Mouse (Mus musculus): ENCODE measurements around the gene Gm49378. TPM values are rescaled to one million over a fixed set of nuclear protein-coding genes. Genes with fewer than 3 reads are reported as not detected.

Gene Gm49378
- 0.24 TPM for polyA plus RNA-seq (2014; fragmentation: Illumina TruSeq; extraction: RNeasy Lipid Tissue Mini Kit (QIAGEN cat#74804); ENCODE audit: low read depth, low replicate concordance)

GRCm38 (mm10) chr14:55637795-55638194, at the start of gene Gm49378:
TSS of gene Gm49378 (minus strand) at chr14:55637895.

GRCm38 (mm10) chr14:55681160-55682117, 43.7 kb upstream of the Gm49378 start, which contains the start of gene Tinf2:
TSS of gene Tinf2 (minus strand) at chr14:55681820.

GRCm38 (mm10) chr14:55671833-55672740, 34.4 kb upstream of the Gm49378 start, which contains the start of the genes Gmpr2 and Nedd8:
TSS of gene Gmpr2 (plus strand) at chr14:55671941.
TSS of gene Nedd8 (minus strand) at chr14:55672124.

GRCm38 (mm10) chr14:55659960-55660573, 22.4 kb upstream of the Gm49378 start, which contains the start of gene Mdp1:
TSS of gene Mdp1 (minus strand) at chr14:55660508.

DNA sequence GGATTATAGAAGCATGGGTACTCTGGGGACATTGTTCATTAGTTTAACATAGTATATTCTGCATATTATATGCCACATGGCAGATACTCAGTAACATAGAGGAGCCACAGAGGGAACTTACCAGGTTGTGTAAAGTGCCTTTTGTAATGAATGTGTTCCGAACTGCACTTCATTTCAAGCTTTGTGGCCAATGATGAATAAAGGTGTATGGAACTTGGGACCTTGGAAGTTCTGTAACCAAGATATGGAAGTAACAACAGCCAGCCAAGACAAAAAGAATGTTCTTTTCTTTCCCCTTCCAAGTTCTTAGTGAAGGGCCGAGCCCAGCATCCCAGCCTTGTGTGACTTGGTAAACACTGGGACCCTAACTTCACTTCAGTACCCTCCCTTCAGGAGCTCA, 12.2 kb upstream of the Gm49378 start, which contains the start of gene Tssk4:
TSS of gene Tssk4 (plus strand) at position 301 of the 400 bp plus-strand sequence.

DNA sequence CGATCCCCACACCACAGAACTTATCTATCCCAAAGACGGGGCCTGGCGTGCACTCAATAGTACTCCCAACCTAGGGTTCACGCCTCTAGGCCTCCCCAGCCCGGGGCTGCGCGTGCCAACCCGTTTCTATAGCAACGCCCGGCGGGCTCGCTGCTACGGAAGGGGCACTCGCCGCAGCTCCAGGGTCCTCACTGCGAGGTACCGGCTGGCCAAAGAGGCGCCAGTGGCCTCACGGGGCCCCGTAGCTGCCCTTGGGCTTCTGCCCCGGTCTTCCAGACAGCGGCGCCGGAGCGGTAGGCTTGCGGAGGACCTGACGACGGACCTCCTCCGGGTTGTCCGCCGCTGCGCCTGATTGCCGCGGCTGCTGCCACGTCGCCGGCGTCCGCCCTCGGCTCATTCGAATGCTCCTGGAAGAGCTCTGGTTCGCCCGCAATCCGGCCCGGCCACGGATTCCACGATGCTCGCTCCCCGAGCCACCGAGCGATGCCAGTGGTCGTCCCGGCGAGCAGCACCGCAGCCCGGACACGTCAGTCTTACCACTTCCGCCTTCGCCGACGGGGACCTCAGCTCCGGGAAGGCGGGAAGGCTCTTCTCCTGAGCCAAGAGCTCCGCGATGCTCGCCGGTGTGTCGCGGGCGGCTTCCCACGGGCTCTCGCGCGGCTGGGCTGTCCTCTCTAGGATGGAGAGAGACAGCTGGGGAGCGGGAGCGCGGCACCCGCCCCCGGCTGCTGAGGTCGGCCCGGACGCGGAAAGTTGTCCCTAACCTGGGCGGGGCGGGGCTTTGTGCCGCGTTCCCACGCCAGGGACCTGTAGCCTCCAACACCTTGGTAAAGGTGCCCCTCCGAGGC, 5.6 kb upstream of the Gm49378 start, which contains the start of gene Tm9sf1:
TSS of gene Tm9sf1 (minus strand) at position 747 of the 848 bp plus-strand sequence.

GRCm38 (mm10) chr14:55635523-55636007, 2.1 kb downstream of the Gm49378 start, which contains the start of gene Ipo4:
TSS of gene Ipo4 (minus strand) at chr14:55635957.

DNA sequence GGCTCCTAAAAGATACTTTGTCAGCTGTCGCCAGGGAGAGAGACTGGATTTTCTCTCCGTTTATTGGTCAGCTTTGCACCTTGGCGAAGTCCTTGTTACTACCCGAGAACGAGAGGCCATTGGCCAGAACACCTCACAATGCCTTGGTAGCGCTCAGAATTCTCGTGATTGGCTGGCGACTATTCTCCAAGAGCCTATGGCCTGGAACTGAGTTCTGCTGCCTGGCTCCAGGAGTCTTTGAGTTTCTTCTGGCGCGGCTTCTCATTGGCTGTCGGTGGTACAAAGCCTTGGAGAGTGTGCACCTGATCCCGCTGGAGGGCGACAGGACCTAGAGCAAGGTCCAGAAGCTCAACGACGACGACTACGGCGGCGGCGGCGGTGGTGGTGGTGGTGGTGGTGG, 19.9 kb downstream of the Gm49378 start, which contains the start of gene Rec8:
TSS of gene Rec8 (plus strand) at position 216 of the 400 bp plus-strand sequence.

GRCm38 (mm10) chr14:55603271-55603632, 34.4 kb downstream of the Gm49378 start, which contains the start of gene Irf9:
TSS of gene Irf9 (plus strand) at chr14:55603571.

GRCm38 (mm10) chr14:55591331-55591891, 46.3 kb downstream of the Gm49378 start, which contains the start of gene Rnf31:
TSS of gene Rnf31 (plus strand) at chr14:55591708.

DNA sequence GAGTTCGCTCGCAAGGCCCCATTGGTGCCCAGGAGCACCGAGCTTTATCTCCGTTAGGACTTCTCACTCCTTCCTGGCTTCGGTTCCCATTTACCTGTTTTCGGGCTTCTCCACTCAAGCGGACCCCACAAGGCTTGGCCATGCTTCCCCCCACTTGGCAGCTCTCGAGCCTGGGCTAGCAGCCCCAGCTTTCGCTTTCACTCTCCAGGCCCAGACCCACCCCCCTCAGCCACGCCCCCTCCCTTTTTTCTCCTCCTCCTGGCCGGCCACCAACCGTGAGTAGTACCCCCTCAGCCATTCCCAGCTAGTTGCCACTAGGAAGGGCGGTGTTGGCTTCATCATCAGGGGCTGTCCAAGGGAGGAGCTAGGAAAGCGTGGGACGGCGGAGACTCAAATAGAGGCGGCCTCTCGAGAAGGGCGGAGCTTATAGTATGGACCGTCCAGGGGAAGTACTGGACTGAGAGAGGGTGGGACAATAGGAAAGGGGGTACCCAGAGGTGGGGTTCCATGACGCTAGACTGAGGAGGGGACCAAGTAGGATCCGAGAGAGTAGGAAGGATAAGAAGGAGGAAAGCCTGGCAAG, 46.9 kb downstream of the Gm49378 start, which contains the start of gene Psme2:
TSS of gene Psme2 (minus strand) at position 366 of the 583 bp plus-strand sequence.

DNA sequence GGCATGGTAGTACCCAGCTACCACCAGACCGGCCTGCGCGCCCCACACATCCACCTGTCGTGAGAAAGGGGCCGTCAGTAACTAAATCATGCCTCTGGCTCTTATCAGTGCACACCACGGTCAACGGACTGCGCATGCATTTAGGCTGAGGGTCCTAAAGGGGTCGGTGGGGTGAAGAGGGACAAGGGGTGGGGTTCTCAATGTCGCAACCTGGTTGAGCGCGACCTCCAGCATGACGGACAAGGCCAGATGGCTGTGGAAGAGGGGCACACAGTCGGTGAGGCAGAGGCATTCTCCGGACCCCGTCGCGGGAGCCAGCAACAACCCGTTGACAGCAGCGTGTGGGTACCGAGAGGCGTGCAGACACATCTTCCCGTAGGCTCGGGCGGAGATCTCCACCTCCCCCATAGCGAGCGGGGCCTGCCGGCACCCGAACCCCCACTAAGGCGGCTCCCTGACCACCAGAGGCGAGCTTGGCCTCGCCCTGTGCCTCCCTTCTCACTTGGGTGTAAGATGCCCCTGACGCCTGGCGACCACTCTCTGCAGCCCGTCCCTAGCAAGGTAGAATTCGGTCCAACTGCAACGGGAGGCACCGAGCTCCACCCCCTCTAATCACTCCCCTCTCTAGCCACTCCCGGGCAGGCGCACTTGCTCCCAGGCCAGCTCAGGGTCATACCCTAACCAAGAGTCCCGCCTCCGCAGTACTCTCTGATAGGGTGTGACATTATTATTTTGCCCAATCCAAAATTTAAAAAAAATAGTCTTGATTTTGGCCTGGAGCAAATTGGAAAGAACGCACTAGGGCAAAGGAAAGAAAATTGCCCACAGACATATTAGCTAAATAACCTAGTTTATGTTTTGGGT, 52.8 kb downstream of the Gm49378 start, which contains the start of gene Emc9:
TSS of gene Emc9 (minus strand) at position 601 of the 864 bp plus-strand sequence.

Other genes starting within 250 kb of the Gm49378 start
- gene Dhrs4, start 159.1 kb downstream of the Gm49378 start, polyA plus RNA-seq (2014; fragmentation: Illumina TruSeq; extraction: RNeasy Lipid Tissue Mini Kit (QIAGEN cat#74804); ENCODE audit: low read depth, low replicate concordance) = 153 TPM
- gene Carmil3, start 147.2 kb downstream of the Gm49378 start, polyA plus RNA-seq (2014; fragmentation: Illumina TruSeq; extraction: RNeasy Lipid Tissue Mini Kit (QIAGEN cat#74804); ENCODE audit: low read depth, low replicate concordance) = not detected
- gene Cpne6, start 127.5 kb downstream of the Gm49378 start, polyA plus RNA-seq (2014; fragmentation: Illumina TruSeq; extraction: RNeasy Lipid Tissue Mini Kit (QIAGEN cat#74804); ENCODE audit: low read depth, low replicate concordance) = not detected
- gene Nrl, start 112.9 kb downstream of the Gm49378 start, polyA plus RNA-seq (2014; fragmentation: Illumina TruSeq; extraction: RNeasy Lipid Tissue Mini Kit (QIAGEN cat#74804); ENCODE audit: low read depth, low replicate concordance) = not detected
- 2.1 TPM for gene Pck2, start 97.6 kb downstream of the Gm49378 start, polyA plus RNA-seq (2014; fragmentation: Illumina TruSeq; extraction: RNeasy Lipid Tissue Mini Kit (QIAGEN cat#74804); ENCODE audit: low read depth, low replicate concordance)
- gene Dcaf11, start 77.9 kb downstream of the Gm49378 start, polyA plus RNA-seq (2014; fragmentation: Illumina TruSeq; extraction: RNeasy Lipid Tissue Mini Kit (QIAGEN cat#74804); ENCODE audit: low read depth, low replicate concordance) = 33.8 TPM
- not detected for gene A730061H03Rik, start 77.5 kb downstream of the Gm49378 start, polyA plus RNA-seq (2014; fragmentation: Illumina TruSeq; extraction: RNeasy Lipid Tissue Mini Kit (QIAGEN cat#74804); ENCODE audit: low read depth, low replicate concordance)
- gene Fitm1, start 62.3 kb downstream of the Gm49378 start, polyA plus RNA-seq (2014; fragmentation: Illumina TruSeq; extraction: RNeasy Lipid Tissue Mini Kit (QIAGEN cat#74804); ENCODE audit: low read depth, low replicate concordance) = not detected
- gene Psme1, start 59.8 kb downstream of the Gm49378 start, polyA plus RNA-seq (2014; fragmentation: Illumina TruSeq; extraction: RNeasy Lipid Tissue Mini Kit (QIAGEN cat#74804); ENCODE audit: low read depth, low replicate concordance) = 112 TPM
- gene Emc9, start 52.6 kb downstream of the Gm49378 start, polyA plus RNA-seq (2014; fragmentation: Illumina TruSeq; extraction: RNeasy Lipid Tissue Mini Kit (QIAGEN cat#74804); ENCODE audit: low read depth, low replicate concordance) = 6.6 TPM
- 55.1 TPM for gene Psme2, start 46.8 kb downstream of the Gm49378 start, polyA plus RNA-seq (2014; fragmentation: Illumina TruSeq; extraction: RNeasy Lipid Tissue Mini Kit (QIAGEN cat#74804); ENCODE audit: low read depth, low replicate concordance)
- gene Rnf31, start 46.2 kb downstream of the Gm49378 start, polyA plus RNA-seq (2014; fragmentation: Illumina TruSeq; extraction: RNeasy Lipid Tissue Mini Kit (QIAGEN cat#74804); ENCODE audit: low read depth, low replicate concordance) = 1.1 TPM
- 18.5 TPM for gene Irf9, start 34.3 kb downstream of the Gm49378 start, polyA plus RNA-seq (2014; fragmentation: Illumina TruSeq; extraction: RNeasy Lipid Tissue Mini Kit (QIAGEN cat#74804); ENCODE audit: low read depth, low replicate concordance)
- 0.53 TPM for gene Rec8, start 19.9 kb downstream of the Gm49378 start, polyA plus RNA-seq (2014; fragmentation: Illumina TruSeq; extraction: RNeasy Lipid Tissue Mini Kit (QIAGEN cat#74804); ENCODE audit: low read depth, low replicate concordance)
- 5.9 TPM for gene Ipo4, start 1.9 kb downstream of the Gm49378 start, polyA plus RNA-seq (2014; fragmentation: Illumina TruSeq; extraction: RNeasy Lipid Tissue Mini Kit (QIAGEN cat#74804); ENCODE audit: low read depth, low replicate concordance)
- gene Tm9sf1, start 5.9 kb upstream of the Gm49378 start, polyA plus RNA-seq (2014; fragmentation: Illumina TruSeq; extraction: RNeasy Lipid Tissue Mini Kit (QIAGEN cat#74804); ENCODE audit: low read depth, low replicate concordance) = 44.5 TPM
- not detected for gene Tssk4, start 12.3 kb upstream of the Gm49378 start, polyA plus RNA-seq (2014; fragmentation: Illumina TruSeq; extraction: RNeasy Lipid Tissue Mini Kit (QIAGEN cat#74804); ENCODE audit: low read depth, low replicate concordance)
- gene Mdp1, start 22.6 kb upstream of the Gm49378 start, polyA plus RNA-seq (2014; fragmentation: Illumina TruSeq; extraction: RNeasy Lipid Tissue Mini Kit (QIAGEN cat#74804); ENCODE audit: low read depth, low replicate concordance) = 20.2 TPM
- 33.6 TPM for gene Gmpr2, start 34.0 kb upstream of the Gm49378 start, polyA plus RNA-seq (2014; fragmentation: Illumina TruSeq; extraction: RNeasy Lipid Tissue Mini Kit (QIAGEN cat#74804); ENCODE audit: low read depth, low replicate concordance)
- 55.2 TPM for gene Nedd8, start 34.2 kb upstream of the Gm49378 start, polyA plus RNA-seq (2014; fragmentation: Illumina TruSeq; extraction: RNeasy Lipid Tissue Mini Kit (QIAGEN cat#74804); ENCODE audit: low read depth, low replicate concordance)
- gene Tinf2, start 43.9 kb upstream of the Gm49378 start, polyA plus RNA-seq (2014; fragmentation: Illumina TruSeq; extraction: RNeasy Lipid Tissue Mini Kit (QIAGEN cat#74804); ENCODE audit: low read depth, low replicate concordance) = 7.2 TPM
- gene Tgm1, start 76.0 kb upstream of the Gm49378 start, polyA plus RNA-seq (2014; fragmentation: Illumina TruSeq; extraction: RNeasy Lipid Tissue Mini Kit (QIAGEN cat#74804); ENCODE audit: low read depth, low replicate concordance) = 1.2 TPM
- 0.65 TPM for gene Rabggta, start 84.4 kb upstream of the Gm49378 start, polyA plus RNA-seq (2014; fragmentation: Illumina TruSeq; extraction: RNeasy Lipid Tissue Mini Kit (QIAGEN cat#74804); ENCODE audit: low read depth, low replicate concordance)
- 25.8 TPM for gene Dhrs1, start 107.8 kb upstream of the Gm49378 start, polyA plus RNA-seq (2014; fragmentation: Illumina TruSeq; extraction: RNeasy Lipid Tissue Mini Kit (QIAGEN cat#74804); ENCODE audit: low read depth, low replicate concordance)
- gene Nop9, start 107.8 kb upstream of the Gm49378 start, polyA plus RNA-seq (2014; fragmentation: Illumina TruSeq; extraction: RNeasy Lipid Tissue Mini Kit (QIAGEN cat#74804); ENCODE audit: low read depth, low replicate concordance) = 3.4 TPM
- 16.4 TPM for gene Cideb, start 120.6 kb upstream of the Gm49378 start, polyA plus RNA-seq (2014; fragmentation: Illumina TruSeq; extraction: RNeasy Lipid Tissue Mini Kit (QIAGEN cat#74804); ENCODE audit: low read depth, low replicate concordance)
- gene Ltb4r2, start 123.5 kb upstream of the Gm49378 start, polyA plus RNA-seq (2014; fragmentation: Illumina TruSeq; extraction: RNeasy Lipid Tissue Mini Kit (QIAGEN cat#74804); ENCODE audit: low read depth, low replicate concordance) = 0.24 TPM
- not detected for gene Ltb4r1, start 128.1 kb upstream of the Gm49378 start, polyA plus RNA-seq (2014; fragmentation: Illumina TruSeq; extraction: RNeasy Lipid Tissue Mini Kit (QIAGEN cat#74804); ENCODE audit: low read depth, low replicate concordance)
- gene Adcy4, start 146.2 kb upstream of the Gm49378 start, polyA plus RNA-seq (2014; fragmentation: Illumina TruSeq; extraction: RNeasy Lipid Tissue Mini Kit (QIAGEN cat#74804); ENCODE audit: low read depth, low replicate concordance) = 0.16 TPM
- gene Ripk3, start 151.0 kb upstream of the Gm49378 start, polyA plus RNA-seq (2014; fragmentation: Illumina TruSeq; extraction: RNeasy Lipid Tissue Mini Kit (QIAGEN cat#74804); ENCODE audit: low read depth, low replicate concordance) = 0.73 TPM
- 1.1 TPM for gene Nfatc4, start 185.2 kb upstream of the Gm49378 start, polyA plus RNA-seq (2014; fragmentation: Illumina TruSeq; extraction: RNeasy Lipid Tissue Mini Kit (QIAGEN cat#74804); ENCODE audit: low read depth, low replicate concordance)
- gene Nynrin, start 216.1 kb upstream of the Gm49378 start, polyA plus RNA-seq (2014; fragmentation: Illumina TruSeq; extraction: RNeasy Lipid Tissue Mini Kit (QIAGEN cat#74804); ENCODE audit: low read depth, low replicate concordance) = 0.40 TPM
- gene Cbln3, start 246.5 kb upstream of the Gm49378 start, polyA plus RNA-seq (2014; fragmentation: Illumina TruSeq; extraction: RNeasy Lipid Tissue Mini Kit (QIAGEN cat#74804); ENCODE audit: low read depth, low replicate concordance) = not detected
- gene Khnyn, start 247.1 kb upstream of the Gm49378 start, polyA plus RNA-seq (2014; fragmentation: Illumina TruSeq; extraction: RNeasy Lipid Tissue Mini Kit (QIAGEN cat#74804); ENCODE audit: low read depth, low replicate concordance) = 8.8 TPM

Data from kidney, adult 10 weeks (tissue).